9 mouse cellular contexts compared by ENCODE assay signal in the genomic region with DNA sequence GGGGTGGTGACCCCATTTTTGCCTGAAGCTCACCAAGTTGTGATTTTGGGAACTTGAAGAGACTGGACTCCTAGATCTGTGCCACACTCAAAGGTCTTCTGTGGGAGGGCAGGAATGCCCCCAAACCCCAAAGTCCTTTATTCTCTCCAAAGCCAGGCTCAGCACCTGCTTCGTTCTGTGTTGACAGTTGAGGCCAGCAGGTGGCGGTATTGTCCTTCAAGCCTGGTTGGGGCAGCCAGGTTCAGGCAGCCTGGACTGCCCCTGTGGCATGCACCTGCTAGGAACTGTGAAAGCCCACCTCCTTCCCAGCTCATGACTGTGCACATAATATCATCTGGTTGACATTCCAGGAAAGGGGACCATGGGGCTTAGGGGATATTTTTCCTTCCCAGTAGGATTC.
DNase-seq lines count a peak whose midpoint lies in the region; ATAC-seq and TF ChIP-seq lines count a peak whose summit lies in the region.
"Had no signal": no experiment of that assay in that cellular context is flagged by ENCODE, and none has a peak within 500 bp of the region (broad histone marks: within the 10 kb centered on the region; RNA-seq: fewer than 3 reads in every experiment).

No protein-coding gene starts in this region.

- no peak overlapping the region for H3K4me3 ChIP-seq in kidney, embryonic 14.5 days (ENCODE audit: low read length)
- H3K4me3 ChIP-seq in ES-Bruce4 (ENCODE audit: low read depth, low read length) = no peak overlapping the region

- no peaks in the 10 kb centered on the region for H3K36me3 ChIP-seq in kidney, embryonic 14.5 days (ENCODE audit: control insufficient read depth, insufficient read depth, low read length)
- H3K36me3 ChIP-seq in ES-Bruce4 (ENCODE audit: control insufficient read depth, insufficient read depth, low read length, poor library complexity, severe bottlenecking) = no peaks in the 10 kb centered on the region

- peaks cover 15% of the 10 kb centered on the region for H3K9me3 ChIP-seq in kidney, embryonic 14.5 days (ENCODE audit: control insufficient read depth, low read length)
- H3K9me3 ChIP-seq in ES-Bruce4 (replicated peaks; ENCODE audit: control insufficient read depth, insufficient read depth, low read length, poor library complexity, severe bottlenecking) = peaks cover 5% of the 10 kb centered on the region; the same call in 1 of the 2 replicates

- no peaks in the 10 kb centered on the region for H3K4me1 ChIP-seq in kidney, embryonic 14.5 days (ENCODE audit: control insufficient read depth, insufficient read depth, low read length)
- no peaks in the 10 kb centered on the region for H3K4me1 ChIP-seq in ES-Bruce4 (ENCODE audit: control insufficient read depth, insufficient read depth, low read length)

- no peak overlapping the region for H3K27ac ChIP-seq in kidney, embryonic 14.5 days (ENCODE audit: low read depth, low read length)
- H3K27ac ChIP-seq in ES-Bruce4 (ENCODE audit: insufficient read depth, low read length) = no peak overlapping the region

- H3K27me3 ChIP-seq in kidney, embryonic 14.5 days (ENCODE audit: control insufficient read depth, insufficient read depth, low read length) = no peaks in the 10 kb centered on the region
- no peaks in the 10 kb centered on the region for H3K27me3 ChIP-seq in ES-Bruce4 (ENCODE audit: control insufficient read depth, insufficient read depth, low read length, poor library complexity, severe bottlenecking)

- 40% methylated on average over 2 of the region's 2 CpGs for WGBS in kidney, embryonic 14.5 days

- no peak overlapping the region for H3K4me2 ChIP-seq in kidney, embryonic 14.5 days (replicated peaks; ENCODE audit: low read depth, low read length)

- TF ChIP-seq CTCF in ES-Bruce4 (IDR thresholded peaks at IDR 0.05; ENCODE audit: low read depth, low read length) = peak; percentile 93

- no peak for ATAC-seq in cerebellum, adult (ENCODE audit: insufficient number of reproducible peaks, low FRiP score, low TSS enrichment)
- no peak for ATAC-seq in kidney, embryonic 14.5 days (ENCODE audit: low FRiP score, low TSS enrichment)
- no peak for ATAC-seq in inflammation-experienced regulatory T-cells, adult 6 months

- H3K9ac ChIP-seq in kidney, embryonic 14.5 days (ENCODE audit: low read depth, low read length) = no peak overlapping the region
- H3K9ac ChIP-seq in ES-Bruce4 (ENCODE audit: low read depth, poor library complexity, severe bottlenecking) = no peak overlapping the region

- DNase-seq in cerebellum, postnatal 25 days = peak; percentile 20 to 46
- DNase-seq in kidney, postnatal 10 days = peak; percentile 30
- peak; percentile 34 to 38 for DNase-seq in kidney, postnatal 4 days
- no peak for DNase-seq in spleen, postnatal 4 days (ENCODE audit: low spot score in 2 of 2)
- DNase-seq: heart, postnatal 14 days had no signal

- no peak for TF ChIP-seq POLR2A in ES-Bruce4 (IDR thresholded peaks at IDR 0.05; ENCODE audit: insufficient read depth, low read length)

- no peak for TF ChIP-seq EP300 in ES-Bruce4 (IDR thresholded peaks at IDR 0.05; ENCODE audit: insufficient read depth, low read depth, low read length)

Comparison
In these comparisons a context has a peak if more than half of its experiments do, and no peak if none do; other contexts are left out.
1. DNase-seq: peak in cerebellum, postnatal 25 days (2 of 2), kidney, postnatal 10 days (single experiment) and kidney, postnatal 4 days (2 of 2); none in spleen, postnatal 4 days (0 of 2).